Mouse (Mus musculus) layer of hippocampus, postnatal 10 days (tissue): Measurements from ENCODE around the gene Zfp704. TPM values are rescaled to one million over a fixed set of nuclear protein-coding genes. Genes with fewer than 3 reads are reported as not detected.

Source experiments
- DNase-seq, 2 experiments: peaks; one replicate each; pipeline ENCODE4 v3.0.0; 2021; ENCODE audit warnings: low spot score in 2 of 2
- total RNA-seq, 2 experiments: library from RNA; stranded (reverse); gene quantifications; 2 replicates each; pipeline ENCODE4 v1.2.3; 2021

The Zfp704 gene
- total RNA-seq, 2 experiments from 2014 or later: 48.3 to 48.8 TPM

- DNase-seq: peak; percentile 74 to 77
Measured at GRCm38 (mm10) chr3:9520051-9520727, 89.7 kb downstream of the Zfp704 start.

- DNase-seq: no peak
Measured at GRCm38 (mm10) chr3:9519491-9519890, 90.4 kb downstream of the Zfp704 start.

DNA sequence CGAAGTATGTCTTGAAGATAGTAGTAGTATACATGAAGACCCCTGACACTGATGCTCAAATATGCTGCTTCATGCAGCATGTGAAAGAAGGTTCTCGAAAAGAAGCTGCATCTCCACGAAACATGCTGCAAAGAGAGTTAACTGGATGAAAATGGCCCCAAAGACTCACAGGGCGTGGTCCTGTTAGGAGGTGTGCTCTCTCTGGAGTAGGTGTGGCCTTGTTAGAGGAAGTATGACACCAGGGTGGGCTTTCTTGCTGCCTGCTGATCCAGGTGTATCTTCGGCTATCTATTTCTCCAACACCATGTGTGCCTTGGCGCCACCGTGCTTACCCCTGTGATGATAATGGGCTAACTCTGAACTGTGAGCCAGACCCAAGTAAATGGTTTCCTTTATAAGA, 90.9 kb downstream of the Zfp704 start:
- no peak for DNase-seq

DNA sequence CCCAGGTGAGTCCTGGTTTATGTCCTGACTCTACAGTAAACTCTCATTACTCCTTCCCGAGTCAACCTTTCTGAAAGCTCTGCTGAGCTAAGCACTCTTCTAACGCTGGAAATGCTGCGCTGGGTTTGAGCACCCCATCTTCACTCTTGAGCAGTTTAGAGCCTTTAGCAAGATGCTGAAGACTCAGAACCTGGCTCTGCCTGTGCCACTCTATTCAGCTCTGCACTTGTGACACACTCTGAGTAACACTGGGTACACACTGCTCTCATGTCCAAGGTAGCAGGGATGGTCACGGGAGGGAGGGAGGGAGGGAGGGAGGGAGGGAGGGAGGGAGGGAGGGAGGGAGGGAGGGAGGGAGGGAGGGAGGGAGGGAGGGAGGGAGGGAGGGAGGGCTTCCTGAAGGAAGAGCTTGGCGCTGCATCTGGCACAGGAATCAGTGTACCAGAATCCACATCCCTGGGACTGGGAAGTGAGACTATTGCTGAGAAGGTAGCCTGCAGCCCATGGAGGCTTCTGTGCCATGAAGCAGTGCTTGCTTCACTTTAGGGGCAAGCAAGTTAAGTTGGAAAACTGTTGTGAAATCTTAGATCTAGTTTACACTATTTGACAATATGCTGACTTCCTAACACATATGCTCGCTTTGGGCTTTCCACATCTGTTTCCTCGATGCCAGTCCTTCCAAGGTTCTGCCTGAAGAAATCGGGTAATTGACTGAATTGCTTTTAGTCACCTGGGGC, 93.6 kb downstream of the Zfp704 start:
- DNase-seq: no peak

DNA sequence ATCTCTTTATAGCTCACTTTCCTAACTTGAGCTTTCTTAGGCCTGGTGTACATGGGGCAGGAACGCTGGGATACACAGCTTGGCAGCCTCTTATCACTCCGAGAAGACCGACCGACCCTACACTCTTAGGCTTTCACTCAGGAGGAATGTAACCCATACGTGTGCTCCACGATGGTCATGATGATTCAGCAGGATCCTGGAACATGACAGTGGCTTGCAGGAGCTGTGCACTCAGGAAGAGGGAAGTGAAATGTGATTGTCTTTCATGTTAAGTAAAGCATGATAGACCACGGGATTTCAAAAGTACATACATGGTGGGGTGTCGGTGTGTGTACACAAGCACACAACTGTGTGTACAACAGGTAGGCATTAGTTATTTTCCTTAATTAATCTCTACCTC, 94.4 kb downstream of the Zfp704 start:
- DNase-seq: no peak

GRCm38 (mm10) chr3:9513703-9514110, 96.2 kb downstream of the Zfp704 start:
- DNase-seq: no peak

GRCm38 (mm10) chr3:9512199-9512598, 97.7 kb downstream of the Zfp704 start:
- DNase-seq: no peak

GRCm38 (mm10) chr3:9505692-9506211, 104.1 kb downstream of the Zfp704 start:
- DNase-seq: no peak

- DNase-seq: no peak
Measured at GRCm38 (mm10) chr3:9504371-9504770, 105.5 kb downstream of the Zfp704 start.

- peak; percentile 86 to 87 for DNase-seq
Measured at GRCm38 (mm10) chr3:9500725-9501124, 109.2 kb downstream of the Zfp704 start.

- DNase-seq: peak in 1 of 2 experiments; percentile 39
Measured at GRCm38 (mm10) chr3:9499994-9500553, 109.8 kb downstream of the Zfp704 start.

- no peak for DNase-seq
Measured at GRCm38 (mm10) chr3:9499489-9499888, 110.4 kb downstream of the Zfp704 start.

- no peak for DNase-seq
Measured at GRCm38 (mm10) chr3:9497260-9497659, 112.6 kb downstream of the Zfp704 start.

GRCm38 (mm10) chr3:9491766-9492283, 118.1 kb downstream of the Zfp704 start:
- no peak for DNase-seq

- no peak for DNase-seq
Measured at GRCm38 (mm10) chr3:9487644-9488043, 122.2 kb downstream of the Zfp704 start.

GRCm38 (mm10) chr3:9485506-9485905, 124.4 kb downstream of the Zfp704 start:
- DNase-seq: no peak

DNA sequence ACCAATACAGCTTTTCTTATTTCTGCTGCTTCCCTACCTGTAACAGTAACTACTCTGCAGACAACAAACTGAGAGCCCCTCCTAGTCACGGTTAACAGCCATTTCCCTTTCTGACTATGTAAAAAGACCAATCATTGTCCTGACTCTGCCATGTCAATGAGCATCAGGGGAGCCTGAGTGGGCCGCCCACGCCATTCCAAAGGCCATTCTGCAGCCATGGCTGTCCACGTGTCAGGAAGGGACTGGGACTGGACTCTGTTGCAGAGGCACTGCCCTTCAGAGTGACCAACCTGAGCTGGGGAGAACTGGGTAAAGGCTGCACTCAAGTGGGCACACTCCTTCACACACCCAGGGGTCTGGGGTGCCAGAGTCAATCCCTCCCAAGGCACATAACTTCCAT, 127.9 kb downstream of the Zfp704 start:
- no peak for DNase-seq

- DNase-seq: no peak
Measured at GRCm38 (mm10) chr3:9481358-9481757, 128.5 kb downstream of the Zfp704 start.

GRCm38 (mm10) chr3:9480936-9481335, 128.9 kb downstream of the Zfp704 start:
- no peak for DNase-seq

DNA sequence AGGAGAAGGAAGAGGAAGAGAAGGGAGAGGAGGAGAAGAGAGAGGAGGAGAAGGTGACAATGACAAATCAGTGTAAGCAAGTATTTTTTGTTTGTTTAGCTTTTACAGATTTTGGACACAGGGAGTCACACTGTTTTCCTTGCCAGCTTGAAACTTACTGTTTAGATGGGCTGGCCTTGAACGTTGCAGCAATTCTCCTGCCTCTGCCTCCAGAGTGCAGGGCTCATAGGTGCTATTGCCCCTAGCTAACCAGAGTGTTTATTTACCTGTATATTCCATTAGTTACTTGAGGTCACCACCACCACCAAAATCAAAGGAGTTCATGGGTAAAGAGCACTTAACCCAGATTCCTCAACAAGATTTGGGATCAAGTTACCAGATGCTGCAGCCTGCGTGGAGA, 132.5 kb downstream of the Zfp704 start:
- no peak for DNase-seq

DNA sequence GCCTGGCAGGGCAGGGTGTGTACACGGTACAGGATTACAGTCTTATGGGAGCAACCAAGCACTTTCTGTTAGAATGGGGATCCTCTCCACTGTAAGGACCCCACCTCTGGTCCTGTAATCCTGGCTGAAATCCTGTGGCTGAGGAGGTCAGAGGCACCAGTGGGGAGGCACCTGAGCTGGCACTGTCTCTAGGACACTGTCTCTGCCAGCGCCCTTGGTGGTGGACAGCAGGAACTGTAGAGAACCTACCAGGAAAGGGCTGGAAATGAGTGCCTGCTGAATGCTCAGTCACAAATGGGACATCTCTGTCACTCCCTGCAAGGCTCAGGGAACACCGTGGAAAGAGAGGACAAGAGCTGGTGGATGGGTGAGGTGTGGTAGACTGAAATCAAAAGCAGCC, 133.5 kb downstream of the Zfp704 start:
- no peak for DNase-seq

DNA sequence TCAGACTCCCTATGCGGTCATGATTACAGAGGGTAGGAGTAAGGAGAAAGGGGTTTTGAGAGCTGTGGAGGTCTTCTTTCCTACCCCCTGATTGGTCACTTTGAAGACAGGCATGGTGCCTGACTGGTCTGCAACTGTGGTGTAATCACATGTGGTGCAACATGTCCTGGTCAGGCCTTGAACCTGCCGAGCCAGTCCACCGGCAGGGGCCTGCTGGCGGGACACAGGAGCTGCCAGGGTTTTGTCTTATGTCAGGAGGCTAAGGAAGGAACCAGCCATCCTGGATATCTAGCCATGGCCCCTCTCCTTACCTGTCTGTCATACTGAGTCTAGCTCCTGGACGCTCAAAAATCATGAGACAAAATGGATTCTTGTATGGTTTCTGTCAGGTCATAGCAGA, 134.4 kb downstream of the Zfp704 start:
- DNase-seq: no peak
